Mouse (Mus musculus) embryonic fibroblast, embryonic 13.5 days (primary cell): ENCODE measurements around the gene Tmem179. TPM values are rescaled to one million over a fixed set of nuclear protein-coding genes. Genes with fewer than 3 reads are reported as not detected.

Source experiments
- H3K27ac ChIP-seq: 2 replicates; pipeline ENCODE4 v1.5.1; 2012; ENCODE audit warnings: low read length, control low read depth, inconsistent platforms; ENCODE audit not compliant: insufficient read depth
- H3K4me1 ChIP-seq: 2 replicates; pipeline ENCODE4 v1.6.1; 2011; ENCODE audit warnings: low read length; ENCODE audit not compliant: control insufficient read depth, insufficient read depth
- H3K4me3 ChIP-seq: 2 replicates; pipeline ENCODE4 v1.5.1; 2011; ENCODE audit warnings: mild to moderate bottlenecking, control low read depth, low read length; ENCODE audit not compliant: insufficient read depth
- CTCF ChIP-seq: IDR thresholded peaks from 2 replicates; pipeline ENCODE4 v1.5.1; 2011; ENCODE audit warnings: mild to moderate bottlenecking, control low read depth, low read length, moderate library complexity, borderline replicate concordance; ENCODE audit not compliant: insufficient read depth
- POLR2A ChIP-seq: IDR thresholded peaks from 2 replicates; pipeline ENCODE4 v1.6.1; 2011; ENCODE audit warnings: low read depth, mild to moderate bottlenecking, control low read depth, low read length, moderate library complexity
- polyA plus RNA-seq: library from polyadenylated mRNA; stranded (reverse); fragments of >200 nt; gene quantifications from 2 replicates; pipeline ENCODE4 v1.2.4, GENCODE M21; 2011; ENCODE audit warnings: low read depth; ENCODE audit not compliant: missing spikeins, insufficient read length

The Tmem179 gene
- polyA plus RNA-seq, 1 experiment = 0.77 TPM

DNA sequence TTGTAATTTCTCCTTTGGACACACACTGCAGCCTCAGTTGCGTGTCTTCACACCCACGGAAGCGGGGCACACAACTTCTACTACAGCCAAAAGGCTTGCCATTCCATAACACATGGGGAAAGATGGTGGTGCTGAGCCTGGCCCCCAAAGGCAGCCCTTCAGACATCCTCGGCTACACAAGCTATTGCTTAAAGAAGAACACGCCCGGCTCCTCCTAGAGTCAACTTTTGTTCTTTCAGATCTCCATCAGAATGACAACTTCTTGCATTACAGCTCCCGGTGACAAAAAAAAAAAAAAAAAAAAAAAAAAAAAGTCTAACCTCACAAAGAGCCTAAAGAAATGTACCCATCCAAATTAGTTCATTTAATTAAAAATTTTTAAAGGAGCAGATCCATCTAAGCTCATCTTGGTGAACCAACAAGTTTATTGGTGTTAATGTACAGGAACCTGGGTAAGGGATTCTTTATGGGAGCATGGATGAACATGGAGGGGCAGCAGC, 23.0 kb upstream of the Tmem179 start:
- no peak overlapping the region for H3K27ac ChIP-seq
- TF ChIP-seq CTCF (no peak), POLR2A (no peak)
- H3K4me3 ChIP-seq = no peak overlapping the region
- no peaks in the 10 kb centered on the region for H3K4me1 ChIP-seq

DNA sequence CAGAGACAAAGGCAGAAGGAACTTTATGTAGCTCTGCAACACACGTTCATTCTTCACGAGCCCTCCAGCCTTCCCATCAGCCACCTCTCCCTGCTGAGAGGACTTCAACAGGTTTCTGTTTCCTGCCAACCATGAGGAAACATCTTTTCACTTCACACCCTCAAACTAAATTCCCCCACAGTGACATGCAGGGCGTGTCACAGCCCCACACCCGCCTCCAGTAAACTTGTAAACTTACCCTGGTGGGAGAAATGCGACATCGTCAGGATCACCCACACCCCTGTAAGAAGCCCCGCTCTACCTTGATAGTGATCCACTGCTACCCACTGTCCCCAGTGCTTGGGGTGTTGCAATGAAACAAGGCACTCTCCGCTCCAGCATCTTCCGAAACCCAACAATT, 21.8 kb upstream of the Tmem179 start:
- no peaks in the 10 kb centered on the region for H3K4me1 ChIP-seq
- TF ChIP-seq CTCF = no peak
- no peak for TF ChIP-seq POLR2A
- no peak overlapping the region for H3K27ac ChIP-seq
- H3K4me3 ChIP-seq = no peak overlapping the region

DNA sequence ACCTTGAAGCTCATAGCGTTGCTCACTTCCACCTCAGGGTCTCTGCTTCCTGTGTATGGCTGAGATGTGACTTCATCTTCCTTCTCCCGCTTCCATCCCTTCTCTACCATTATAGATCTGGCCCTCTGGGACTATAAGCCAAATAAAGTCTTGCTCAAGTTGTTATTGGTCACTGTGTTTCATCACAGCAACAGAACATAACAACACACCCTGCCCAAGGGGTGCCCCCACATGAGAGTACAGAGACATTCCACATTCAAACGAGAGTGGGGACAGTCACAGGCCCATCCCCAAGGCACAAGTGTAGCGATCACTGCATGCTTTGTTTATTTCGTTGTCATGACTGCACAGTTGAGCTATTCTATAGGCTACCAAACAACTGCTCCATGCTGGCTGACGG, 20.7 kb upstream of the Tmem179 start:
- Histone ChIP-seq H3K27ac (no peak overlapping the region), H3K4me1 (no peaks in the 10 kb centered on the region), H3K4me3 (no peak overlapping the region)
- TF ChIP-seq CTCF (no peak), POLR2A (no peak)

DNA sequence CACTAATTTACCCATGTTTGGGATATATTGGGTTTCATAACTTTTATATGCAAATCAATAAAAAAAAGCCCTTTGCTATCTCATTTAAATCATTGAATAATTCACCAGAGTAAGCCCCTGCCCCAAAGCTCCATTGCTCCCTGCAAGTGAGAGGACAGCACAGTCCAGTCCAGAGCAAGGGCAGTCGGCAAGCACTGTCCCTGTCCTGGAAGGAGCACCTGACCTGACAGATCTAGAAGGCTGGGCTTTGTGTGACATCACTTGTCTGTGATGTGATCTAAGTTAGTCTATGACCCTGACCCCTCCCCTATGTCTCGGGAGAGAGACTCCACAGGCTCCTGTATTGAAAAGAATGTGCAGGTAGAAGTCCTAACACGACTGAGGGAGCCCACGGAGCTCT, 17.2 kb upstream of the Tmem179 start:
- H3K27ac ChIP-seq = no peak overlapping the region
- no peak overlapping the region for H3K4me3 ChIP-seq
- no peaks in the 10 kb centered on the region for H3K4me1 ChIP-seq
- no peak for TF ChIP-seq CTCF
- TF ChIP-seq POLR2A = no peak

DNA sequence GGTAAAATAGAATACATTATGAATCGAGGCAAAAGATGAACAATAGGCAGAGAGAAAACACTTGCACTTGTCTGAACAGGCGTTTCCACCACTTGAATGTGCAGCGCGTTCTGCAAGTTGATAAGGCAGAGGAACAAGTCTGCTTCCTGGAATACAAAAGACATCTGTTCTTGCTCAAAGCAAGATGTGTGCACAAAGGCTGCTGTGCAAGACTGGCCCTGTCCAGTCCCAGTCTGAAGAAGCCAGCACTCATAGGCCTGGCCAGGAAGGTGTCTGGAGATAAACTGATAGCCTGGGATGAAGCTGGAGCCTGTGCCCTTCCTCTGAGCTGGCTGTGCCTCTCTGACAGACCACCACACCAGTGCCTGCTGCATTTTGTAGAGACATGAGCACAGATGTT, 1.6 kb upstream of the Tmem179 start:
- Histone ChIP-seq H3K27ac (no peak overlapping the region), H3K4me3 (no peak overlapping the region), H3K4me1 (peaks cover 12% of the 10 kb centered on the region)
- TF ChIP-seq CTCF (no peak), POLR2A (no peak)

DNA sequence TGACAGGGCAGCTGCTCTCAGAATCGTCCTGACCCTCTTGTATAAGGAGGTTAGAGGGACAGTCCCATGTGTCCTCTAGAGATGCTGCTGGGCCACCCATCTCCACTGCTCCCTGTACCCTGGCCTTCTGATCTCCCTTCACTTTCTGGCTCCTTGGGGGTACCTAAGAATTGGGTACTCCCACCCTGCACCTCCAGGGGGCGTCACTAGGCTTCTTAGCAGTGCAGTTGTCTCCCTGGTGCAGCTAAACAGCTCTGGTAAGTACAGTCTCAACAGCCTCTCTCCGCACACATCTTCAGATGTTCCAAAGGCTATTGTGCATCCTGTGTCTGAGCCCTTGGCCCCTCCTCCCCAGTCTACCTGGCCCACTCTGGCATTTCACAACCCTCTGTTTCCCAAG, 1.6 kb downstream of the Tmem179 start:
- no peak overlapping the region for H3K27ac ChIP-seq
- no peak overlapping the region for H3K4me3 ChIP-seq
- peaks cover 12% of the 10 kb centered on the region for H3K4me1 ChIP-seq
- TF ChIP-seq CTCF = no peak

DNA sequence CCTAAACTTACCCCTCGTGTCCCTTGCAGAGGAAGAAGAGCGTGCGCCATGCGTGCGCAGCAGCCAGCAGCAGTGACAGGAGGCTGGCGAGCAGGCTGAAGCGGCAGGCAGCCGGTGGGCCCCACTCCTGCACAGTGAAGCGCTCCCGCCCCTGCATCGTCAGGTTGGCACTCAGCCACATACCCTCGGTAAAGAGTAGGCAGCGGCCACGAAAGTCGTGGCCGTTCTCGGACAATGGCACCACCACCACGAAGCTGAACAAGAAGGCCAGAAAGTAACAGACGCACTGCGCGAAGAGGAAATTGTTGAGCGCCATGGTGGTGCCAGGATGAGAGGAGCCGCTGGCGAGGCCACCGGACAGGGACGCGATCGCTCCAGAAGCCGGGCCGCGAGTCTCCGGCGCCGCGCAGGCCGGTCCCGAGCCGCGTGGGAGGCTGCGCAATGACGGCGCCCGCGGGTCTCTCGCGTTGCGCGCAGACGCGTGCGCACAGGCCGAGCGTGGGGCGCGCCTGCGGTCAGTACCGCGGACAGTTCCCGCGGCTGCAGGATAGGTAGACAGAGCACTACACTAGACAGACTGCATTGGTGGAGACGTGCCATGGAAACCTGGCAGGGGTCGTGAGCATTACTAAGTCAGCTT, 5.7 kb downstream of the Tmem179 start:
- Histone ChIP-seq H3K27ac (no peak overlapping the region), H3K4me3 (no peak overlapping the region), H3K4me1 (no peaks in the 10 kb centered on the region)
- no peak for TF ChIP-seq CTCF

DNA sequence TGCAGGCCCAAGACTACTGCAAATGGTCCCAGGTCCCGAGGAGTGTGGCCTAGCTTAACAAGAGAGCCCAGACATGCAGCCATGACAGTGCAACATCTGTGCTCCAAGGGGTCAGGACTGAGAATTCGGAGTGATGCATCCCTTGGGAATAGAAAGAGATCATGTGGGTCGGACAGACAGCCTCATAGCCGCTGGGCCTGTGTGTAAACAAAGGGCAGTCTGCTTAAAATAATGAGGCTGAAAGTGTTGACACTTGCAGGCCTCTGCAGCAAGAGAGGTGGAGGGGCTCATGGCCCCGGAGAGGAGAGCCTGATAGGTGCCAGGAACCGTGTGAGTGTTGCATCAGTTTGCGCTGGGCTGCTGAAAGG, 6.2 kb downstream of the Tmem179 start:
- Histone ChIP-seq H3K4me3 (no peak overlapping the region), H3K27ac (no peak overlapping the region), H3K4me1 (no peaks in the 10 kb centered on the region)
- TF ChIP-seq POLR2A = no peak
- TF ChIP-seq CTCF = no peak

DNA sequence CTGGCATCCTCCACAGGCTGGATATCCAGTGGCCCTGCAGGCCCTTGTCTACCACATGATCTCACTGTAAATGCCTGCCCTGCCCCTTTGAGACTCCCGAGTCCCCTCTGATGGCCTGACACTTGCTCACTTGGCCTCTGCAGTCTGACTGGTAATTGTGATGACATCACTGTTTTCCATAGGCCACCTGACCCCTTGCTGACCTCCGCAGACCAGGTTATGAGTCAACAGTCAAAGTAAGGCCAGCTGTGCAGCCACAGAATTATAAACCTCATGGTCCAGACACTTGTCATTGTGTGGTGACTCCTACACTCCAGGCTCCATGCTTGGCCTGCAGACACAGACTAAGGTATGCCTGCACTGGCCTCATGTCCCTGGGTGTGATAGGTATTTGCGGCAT, 8.6 kb downstream of the Tmem179 start:
- Histone ChIP-seq H3K4me3 (no peak overlapping the region), H3K27ac (no peak overlapping the region), H3K4me1 (no peaks in the 10 kb centered on the region)
- TF ChIP-seq POLR2A (no peak), CTCF (no peak)

DNA sequence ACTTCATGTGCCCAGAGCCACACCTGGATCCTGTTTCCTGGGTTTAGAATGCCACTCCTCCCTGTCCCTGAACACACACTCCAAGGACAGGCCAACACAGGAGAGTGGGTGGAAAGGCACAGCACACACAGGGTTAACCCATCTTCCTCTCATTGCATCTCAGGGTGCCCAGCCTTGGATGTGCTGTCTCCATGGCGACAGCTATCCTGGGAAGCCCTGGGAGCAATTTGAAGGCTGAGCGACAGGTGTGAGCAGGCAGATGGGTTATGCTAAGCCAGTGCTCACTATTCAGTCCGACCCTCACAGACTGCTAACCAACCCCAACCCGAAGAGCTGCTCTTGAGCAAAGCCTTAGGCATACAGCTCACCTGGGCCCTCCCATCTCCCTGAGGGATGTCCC, 9.3 kb downstream of the Tmem179 start:
- Histone ChIP-seq H3K4me1 (no peaks in the 10 kb centered on the region), H3K4me3 (no peak overlapping the region)

DNA sequence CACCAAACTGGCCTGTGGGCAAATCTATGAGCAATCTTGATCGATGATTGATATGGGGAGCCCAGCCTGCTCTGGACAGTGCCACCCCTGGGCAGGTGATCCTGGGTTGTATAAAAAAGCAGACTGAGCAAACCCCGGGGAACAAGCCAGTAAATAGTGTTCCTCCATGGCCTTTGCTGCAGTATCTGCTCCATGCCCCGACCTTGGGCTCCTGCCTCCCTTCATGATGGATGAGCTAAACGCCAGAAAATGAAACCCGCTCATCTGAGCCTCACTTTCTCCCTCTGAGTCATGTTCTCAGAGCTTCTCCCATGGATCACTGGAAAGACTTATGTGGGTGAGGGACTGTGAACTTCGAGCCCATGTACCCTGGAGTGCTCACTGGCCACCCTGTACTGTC, 10.3 kb downstream of the Tmem179 start:
- H3K27ac ChIP-seq = no peak overlapping the region

More for the DNA sequence above, 9.3 kb downstream of the Tmem179 start:
- TF ChIP-seq POLR2A (no peak), CTCF (no peak)
- H3K27ac ChIP-seq = no peak overlapping the region

More for the DNA sequence above, 10.3 kb downstream of the Tmem179 start:
- TF ChIP-seq CTCF = no peak
- no peak for TF ChIP-seq POLR2A
- H3K4me3 ChIP-seq = no peak overlapping the region
- no peaks in the 10 kb centered on the region for H3K4me1 ChIP-seq
